Mouse (Mus musculus) olfactory bulb, adult 2 months (tissue): ENCODE measurements around the gene Nek9.

Experiments
- CTCF ChIP-seq: fragments of 200-500 bp; IDR thresholded peaks from 2 replicates; pipeline ENCODE4 v1.5.1; 2012; ENCODE audit warnings: low read depth, mild to moderate bottlenecking, low read length, moderate library complexity; ENCODE audit not compliant: insufficient read depth
- POLR2A ChIP-seq: fragments of 200-500 bp; IDR thresholded peaks from 2 replicates; pipeline ENCODE4 v1.6.1; 2012; ENCODE audit warnings: mild to moderate bottlenecking, low read depth, low read length, moderate library complexity; ENCODE audit not compliant: insufficient read depth

DNA sequence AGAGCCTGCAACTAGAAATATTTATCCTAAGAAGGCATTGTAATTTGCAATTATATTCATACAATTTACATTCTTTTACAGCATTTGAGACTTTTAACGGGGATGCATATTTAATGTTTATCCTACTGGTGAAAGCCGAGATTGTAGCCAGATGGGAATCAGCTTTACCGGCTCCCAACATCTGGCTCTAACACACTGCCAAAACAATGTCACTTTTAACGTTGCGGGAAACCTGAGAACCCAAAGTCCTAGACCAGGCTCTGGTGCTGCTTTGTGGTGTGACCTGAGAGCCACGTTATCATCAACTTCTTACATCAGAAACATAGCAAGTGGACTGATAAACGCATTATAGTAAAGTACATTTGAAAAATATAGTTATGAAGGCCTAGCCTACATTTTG, 74.2 kb downstream of the Nek9 start:
- no peak for TF ChIP-seq CTCF
- TF ChIP-seq POLR2A = no peak
